Mouse (Mus musculus): ENCODE data around the gene Skap1. TPM values are rescaled to one million over a fixed set of nuclear protein-coding genes. Genes with fewer than 3 reads are reported as not detected.
A peak's percentile ranks its signal among the peaks of the same experiment; 100 is the strongest.

Skap1 gene
- polyA plus RNA-seq, 1 experiment: not detected

GRCm38 (mm10) chr11:96618789-96619445, 154.5 kb downstream of the Skap1 start:
- Histone ChIP-seq H3K4me3 (ENCODE audit: insufficient read depth, low read depth, low read length) (peak overlapping the region; percentile 38), H3K4me1 (ENCODE audit: control insufficient read depth, insufficient read depth, insufficient read length, low read length) (no peaks in the 10 kb centered on the region; the same call in 1 of the 2 replicates), H3K27ac (replicated peaks; ENCODE audit: low read depth, low read length) (peak overlapping the region; percentile 72)

GRCm38 (mm10) chr11:96619576-96619975, 155.2 kb downstream of the Skap1 start:
- H3K4me1 ChIP-seq (ENCODE audit: control insufficient read depth, insufficient read depth, insufficient read length, low read length): no peaks in the 10 kb centered on the region; the same call in 1 of the 2 replicates
- no peak overlapping the region; the same call in 1 of the 2 replicates for H3K4me3 ChIP-seq (ENCODE audit: insufficient read depth, low read depth, low read length)
- peak overlapping the region; percentile 63 for H3K27ac ChIP-seq (replicated peaks; ENCODE audit: low read depth, low read length)

GRCm38 (mm10) chr11:96620006-96620405, 155.6 kb downstream of the Skap1 start:
- Histone ChIP-seq H3K27ac (replicated peaks; ENCODE audit: low read depth, low read length) (peak overlapping the region; percentile 63), H3K4me1 (ENCODE audit: control insufficient read depth, insufficient read depth, insufficient read length, low read length) (no peaks in the 10 kb centered on the region; the same call in 1 of the 2 replicates), H3K4me3 (ENCODE audit: insufficient read depth, low read depth, low read length) (no peak overlapping the region; the same call in 1 of the 2 replicates)

GRCm38 (mm10) chr11:96620660-96621059, 156.3 kb downstream of the Skap1 start:
- H3K27ac ChIP-seq (replicated peaks; ENCODE audit: low read depth, low read length): 0 out of 2 replicates have a peak overlapping the region, but pooled peaks have one; percentile 35
- no peaks in the 10 kb centered on the region; the same call in 1 of the 2 replicates for H3K4me1 ChIP-seq (ENCODE audit: control insufficient read depth, insufficient read depth, insufficient read length, low read length)
- H3K4me3 ChIP-seq (ENCODE audit: insufficient read depth, low read depth, low read length): 0 out of 2 replicates have a peak overlapping the region, but pooled peaks have one; percentile 2

- Histone ChIP-seq H3K4me3 (ENCODE audit: insufficient read depth, low read depth, low read length) (0 out of 2 replicates have a peak overlapping the region, but pooled peaks have one; percentile 2), H3K27ac (replicated peaks; ENCODE audit: low read depth, low read length) (no peak overlapping the region), H3K4me1 (ENCODE audit: control insufficient read depth, insufficient read depth, insufficient read length, low read length) (no peaks in the 10 kb centered on the region; the same call in 1 of the 2 replicates)
Measured at GRCm38 (mm10) chr11:96621167-96621566, 156.8 kb downstream of the Skap1 start.

- no peak overlapping the region for H3K27ac ChIP-seq (replicated peaks; ENCODE audit: low read depth, low read length)
- H3K4me3 ChIP-seq (ENCODE audit: insufficient read depth, low read depth, low read length): no peak overlapping the region
- H3K4me1 ChIP-seq (ENCODE audit: control insufficient read depth, insufficient read depth, insufficient read length, low read length): no peaks in the 10 kb centered on the region; the same call in 1 of the 2 replicates
Measured at GRCm38 (mm10) chr11:96622782-96623181, 158.4 kb downstream of the Skap1 start.

GRCm38 (mm10) chr11:96624436-96624835, 160.0 kb downstream of the Skap1 start:
- Histone ChIP-seq H3K4me3 (ENCODE audit: insufficient read depth, low read depth, low read length) (no peak overlapping the region), H3K4me1 (ENCODE audit: control insufficient read depth, insufficient read depth, insufficient read length, low read length) (no peaks in the 10 kb centered on the region), H3K27ac (replicated peaks; ENCODE audit: low read depth, low read length) (no peak overlapping the region)

GRCm38 (mm10) chr11:96629775-96630174, 165.4 kb downstream of the Skap1 start:
- no peak overlapping the region for H3K4me3 ChIP-seq (ENCODE audit: insufficient read depth, low read depth, low read length)
- H3K27ac ChIP-seq (replicated peaks; ENCODE audit: low read depth, low read length): no peak overlapping the region
- no peaks in the 10 kb centered on the region for H3K4me1 ChIP-seq (ENCODE audit: control insufficient read depth, insufficient read depth, insufficient read length, low read length)

GRCm38 (mm10) chr11:96631521-96631920, 167.1 kb downstream of the Skap1 start:
- H3K27ac ChIP-seq (replicated peaks; ENCODE audit: low read depth, low read length): no peak overlapping the region
- no peak overlapping the region for H3K4me3 ChIP-seq (ENCODE audit: insufficient read depth, low read depth, low read length)
- no peaks in the 10 kb centered on the region for H3K4me1 ChIP-seq (ENCODE audit: control insufficient read depth, insufficient read depth, insufficient read length, low read length)

- H3K4me1 ChIP-seq (ENCODE audit: control insufficient read depth, insufficient read depth, insufficient read length, low read length): no peaks in the 10 kb centered on the region
- H3K27ac ChIP-seq (replicated peaks; ENCODE audit: low read depth, low read length): no peak overlapping the region
- no peak overlapping the region for H3K4me3 ChIP-seq (ENCODE audit: insufficient read depth, low read depth, low read length)
Measured at GRCm38 (mm10) chr11:96637927-96638326, 173.5 kb downstream of the Skap1 start.

GRCm38 (mm10) chr11:96639805-96640204, 175.4 kb downstream of the Skap1 start:
- no peak overlapping the region for H3K27ac ChIP-seq (replicated peaks; ENCODE audit: low read depth, low read length)
- no peaks in the 10 kb centered on the region for H3K4me1 ChIP-seq (ENCODE audit: control insufficient read depth, insufficient read depth, insufficient read length, low read length)
- H3K4me3 ChIP-seq (ENCODE audit: insufficient read depth, low read depth, low read length): no peak overlapping the region

GRCm38 (mm10) chr11:96642173-96643140, 178.1 kb downstream of the Skap1 start:
- peaks cover 10% of the 10 kb centered on the region; the same call in 1 of the 2 replicates for H3K4me1 ChIP-seq (ENCODE audit: control insufficient read depth, insufficient read depth, insufficient read length, low read length)
- peak overlapping the region; percentile 62 for H3K27ac ChIP-seq (replicated peaks; ENCODE audit: low read depth, low read length)

GRCm38 (mm10) chr11:96644969-96645368, 180.6 kb downstream of the Skap1 start:
- Histone ChIP-seq H3K4me3 (ENCODE audit: insufficient read depth, low read depth, low read length) (no peak overlapping the region), H3K27ac (replicated peaks; ENCODE audit: low read depth, low read length) (no peak overlapping the region), H3K4me1 (ENCODE audit: control insufficient read depth, insufficient read depth, insufficient read length, low read length) (peaks cover 10% of the 10 kb centered on the region; the same call in 1 of the 2 replicates)

More at GRCm38 (mm10) chr11:96642173-96643140, 178.1 kb downstream of the Skap1 start:
- H3K4me3 ChIP-seq (ENCODE audit: insufficient read depth, low read depth, low read length): no peak overlapping the region

- Histone ChIP-seq H3K27ac (replicated peaks; ENCODE audit: low read depth, low read length) (no peak overlapping the region; the same call in 1 of the 2 replicates), H3K4me3 (ENCODE audit: insufficient read depth, low read depth, low read length) (no peak overlapping the region), H3K4me1 (ENCODE audit: control insufficient read depth, insufficient read depth, insufficient read length, low read length) (peaks cover 10% of the 10 kb centered on the region; the same call in 1 of the 2 replicates)
Measured at GRCm38 (mm10) chr11:96645538-96646037, 181.2 kb downstream of the Skap1 start.

- H3K27ac ChIP-seq (replicated peaks; ENCODE audit: low read depth, low read length): no peak overlapping the region
- no peak overlapping the region for H3K4me3 ChIP-seq (ENCODE audit: insufficient read depth, low read depth, low read length)
- H3K4me1 ChIP-seq (ENCODE audit: control insufficient read depth, insufficient read depth, insufficient read length, low read length): no peaks in the 10 kb centered on the region
Measured at GRCm38 (mm10) chr11:96651848-96652247, 187.5 kb downstream of the Skap1 start.
